Mouse (Mus musculus) neural tube, embryonic 12.5 days (tissue): ENCODE results near the gene Tmem168. TPM values are rescaled to one million over a fixed set of nuclear protein-coding genes. Genes with fewer than 3 reads are reported as not detected.

Experiments
- ATAC-seq: fragments of 200-750 bp; cut with Nextera tagmentation; 2 replicates; pipeline ENCODE4 v1.8.0; 2017; ENCODE audit warnings: low read depth, mild to moderate bottlenecking, moderate TSS enrichment, moderate library complexity; ENCODE audit not compliant: low FRiP score
- H3K27ac ChIP-seq: fragments of 300-500 bp; sonication (generic); 2 replicates; pipeline ENCODE4 v1.5.1; 2016
- H3K27me3 ChIP-seq: fragments of 300-500 bp; sonication (generic); replicated peaks from 2 replicates; pipeline ENCODE4 v1.6.1; 2016; ENCODE audit warnings: mild to moderate bottlenecking
- H3K36me3 ChIP-seq: fragments of 300-500 bp; sonication (generic); 2 replicates; pipeline ENCODE4 v1.6.1; 2016; ENCODE audit warnings: mild to moderate bottlenecking
- H3K4me1 ChIP-seq: fragments of 300-500 bp; sonication (generic); 2 replicates; pipeline ENCODE4 v1.6.1; 2016
- H3K4me2 ChIP-seq: fragments of 300-500 bp; sonication (generic); replicated peaks from 2 replicates; pipeline ENCODE4 v1.6.1; 2016; ENCODE audit warnings: mild to moderate bottlenecking
- H3K4me3 ChIP-seq: fragments of 300-500 bp; sonication (generic); 2 replicates; pipeline ENCODE4 v1.5.1; 2016
- H3K9ac ChIP-seq: fragments of 300-500 bp; sonication (generic); 2 replicates; pipeline ENCODE4 v1.6.1; 2016; ENCODE audit warnings: mild to moderate bottlenecking
- H3K9me3 ChIP-seq: fragments of 300-500 bp; sonication (generic); 2 replicates; pipeline ENCODE4 v1.6.1; 2016; ENCODE audit warnings: mild to moderate bottlenecking
- WGBS: fragments of 180-500 bp; shearing (Covaris S2); methylation state at CpG from one replicate; pipeline ENCODE4 v1.1.7; 2016; 5-methylcytosine and 5-hydroxymethylcytosine counted together
- polyA plus RNA-seq: library from polyadenylated mRNA; unstranded; fragments of >200 nt; fragmentation: Nextera tagmentation; extraction: Ambion mirVana; gene quantifications from 2 replicates; pipeline ENCODE4 v1.2.1, GENCODE M21; 2016

Tmem168 gene
- polyA plus RNA-seq, result 31.3 and 31.4 TPM in 2 replicates

DNA sequence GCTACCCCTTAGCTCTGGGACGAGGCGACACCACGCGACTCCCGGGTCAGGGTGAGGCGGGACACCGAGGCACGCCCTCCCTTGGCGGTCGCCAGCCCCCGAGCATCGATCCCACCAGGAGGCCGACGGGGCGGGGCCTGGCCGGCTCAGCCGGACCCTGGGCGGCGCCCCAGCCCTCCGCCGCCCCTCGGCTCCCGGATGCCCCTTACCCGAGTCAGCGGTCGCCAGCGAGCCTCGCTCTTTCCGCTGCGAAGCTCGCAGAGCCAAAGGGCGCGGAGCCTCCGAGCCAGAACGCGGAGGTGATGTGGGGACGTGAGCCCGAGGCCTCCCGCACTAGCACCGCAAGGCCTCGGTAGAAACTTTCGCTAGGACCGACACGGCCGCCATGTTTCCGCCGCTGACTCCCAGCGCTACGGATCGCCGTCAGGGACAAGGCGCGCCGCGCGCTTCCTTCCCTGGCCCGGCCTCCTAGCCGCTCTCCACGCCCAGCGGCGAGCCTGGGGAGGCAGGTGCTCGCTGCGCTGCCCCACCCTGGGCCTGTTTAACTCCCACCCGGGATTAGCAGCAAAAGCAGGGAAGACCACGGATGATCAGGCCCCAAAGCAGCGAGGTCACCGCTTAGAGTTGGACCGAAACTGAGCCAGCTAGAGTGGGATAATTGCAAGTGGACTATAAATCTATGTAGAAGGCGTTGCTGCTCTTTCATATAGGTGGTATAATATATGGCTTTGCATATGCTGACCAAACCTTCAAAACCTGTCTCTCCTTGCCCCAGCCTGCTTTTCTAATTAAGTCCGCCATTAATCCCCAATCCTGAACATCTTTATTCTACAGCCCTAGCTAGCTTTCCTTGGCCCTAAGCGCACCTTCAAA, at the start of gene Tmem168:
Gene Tmem168 (minus strand): TSS at position 480 of the 873 bp plus-strand sequence.
- peaks cover 10% of the 10 kb centered on the region for H3K4me1 ChIP-seq
- H3K36me3 ChIP-seq, result peaks cover 4% of the 10 kb centered on the region; the same call in 1 of the 2 replicates
- peak; percentile 96 for ATAC-seq
- peak within 1 kb of the TSS; percentile 55 for H3K27ac ChIP-seq
- H3K4me3 ChIP-seq, result peak within 1 kb of the TSS; percentile 77
- H3K27me3 ChIP-seq, result no peaks in the 10 kb centered on the region
- no peaks in the 10 kb centered on the region for H3K9me3 ChIP-seq
- H3K9ac ChIP-seq, result peak within 1 kb of the TSS; percentile 84
- H3K4me2 ChIP-seq, result peak within 1 kb of the TSS; percentile 56
- WGBS, result 2% methylated on average over 71 of the region's 71 CpGs

DNA sequence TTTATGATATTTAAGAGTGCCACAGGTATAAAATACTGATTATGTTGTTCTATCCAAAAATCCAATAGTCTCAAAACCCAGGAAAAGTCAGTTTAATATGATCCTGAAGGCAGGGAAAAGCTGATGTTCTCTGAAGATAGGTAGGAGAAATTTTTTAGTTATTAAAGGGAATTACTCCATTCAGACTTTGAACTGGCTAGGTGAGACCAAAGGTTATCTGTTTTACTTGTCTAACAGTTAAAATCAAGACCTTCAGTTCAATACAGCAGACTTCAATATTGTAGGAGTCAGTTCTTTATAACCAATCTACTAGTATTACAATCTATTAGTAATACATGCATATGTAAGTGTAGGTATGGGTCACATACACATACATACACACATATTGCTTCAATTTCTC, 46.2 kb upstream of the Tmem168 start:
- no peak overlapping the region for H3K4me3 ChIP-seq
- no peak overlapping the region for H3K9ac ChIP-seq
- no peak for ATAC-seq
- no peak overlapping the region for H3K27ac ChIP-seq
- H3K9me3 ChIP-seq, result no peaks in the 10 kb centered on the region
- H3K4me2 ChIP-seq, result no peak overlapping the region
- H3K4me1 ChIP-seq, result no peaks in the 10 kb centered on the region
- H3K27me3 ChIP-seq, result no peaks in the 10 kb centered on the region
- H3K36me3 ChIP-seq, result no peaks in the 10 kb centered on the region; the same call in 1 of the 2 replicates

DNA sequence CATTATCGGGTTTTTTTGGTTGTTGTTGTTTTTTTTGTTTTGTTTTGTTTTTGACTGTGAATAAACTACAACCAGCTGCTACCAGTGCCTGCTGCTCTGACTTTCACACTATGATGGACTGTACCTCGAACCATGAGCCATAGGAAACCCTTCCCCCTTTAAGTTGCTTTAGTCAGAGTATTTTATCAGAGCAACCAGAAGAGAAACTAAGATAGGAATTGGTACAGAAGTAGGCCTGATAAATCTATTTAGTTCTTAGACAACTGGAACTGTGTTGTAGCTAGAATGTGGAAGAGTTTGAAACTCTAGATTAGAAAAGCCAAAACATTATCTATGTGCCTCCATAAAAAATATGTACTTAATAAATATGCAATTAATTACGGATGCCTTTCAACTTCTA, 44.4 kb upstream of the Tmem168 start:
- no peak overlapping the region for H3K4me2 ChIP-seq
- H3K27me3 ChIP-seq, result no peaks in the 10 kb centered on the region
- H3K9ac ChIP-seq, result no peak overlapping the region
- 94% methylated on average over 3 of the region's 3 CpGs for WGBS
- 0 out of 2 replicates have a peak, but pooled peaks cover 6% of the 10 kb centered on the region for H3K9me3 ChIP-seq
- no peak for ATAC-seq
- H3K4me3 ChIP-seq, result no peak overlapping the region
- H3K27ac ChIP-seq, result no peak overlapping the region
- peaks cover 4% of the 10 kb centered on the region; the same call in 1 of the 2 replicates for H3K36me3 ChIP-seq
- H3K4me1 ChIP-seq, result no peaks in the 10 kb centered on the region

DNA sequence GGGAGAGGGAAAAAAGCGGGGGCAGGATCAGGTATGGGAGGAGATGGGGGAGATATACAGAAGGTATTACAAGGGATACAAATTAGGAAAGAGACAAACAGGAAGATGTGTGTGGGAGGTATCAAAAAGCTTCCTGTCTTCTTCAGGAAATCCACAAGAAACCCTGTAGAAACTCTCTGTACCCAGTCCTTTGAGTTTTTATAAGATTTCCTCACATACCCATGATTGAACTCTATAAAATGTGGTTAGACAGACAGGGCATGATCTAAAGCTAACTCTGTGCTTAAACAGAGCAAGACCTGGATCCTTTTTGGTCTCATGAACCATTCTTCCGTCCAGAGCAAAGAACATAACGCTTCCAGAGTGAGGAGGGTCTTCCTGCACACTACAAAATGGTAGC, 43.0 kb upstream of the Tmem168 start:
- Histone ChIP-seq H3K4me1 (no peaks in the 10 kb centered on the region), H3K4me3 (no peak overlapping the region), H3K27me3 (no peaks in the 10 kb centered on the region), H3K9me3 (0 out of 2 replicates have a peak, but pooled peaks cover 6% of the 10 kb centered on the region), H3K9ac (no peak overlapping the region), H3K27ac (no peak overlapping the region), H3K36me3 (peaks cover 4% of the 10 kb centered on the region; the same call in 1 of the 2 replicates), H3K4me2 (no peak overlapping the region)
- no peak for ATAC-seq
- 95% methylated on average over 3 of the region's 3 CpGs for whole genome bisulfite sequencing

DNA sequence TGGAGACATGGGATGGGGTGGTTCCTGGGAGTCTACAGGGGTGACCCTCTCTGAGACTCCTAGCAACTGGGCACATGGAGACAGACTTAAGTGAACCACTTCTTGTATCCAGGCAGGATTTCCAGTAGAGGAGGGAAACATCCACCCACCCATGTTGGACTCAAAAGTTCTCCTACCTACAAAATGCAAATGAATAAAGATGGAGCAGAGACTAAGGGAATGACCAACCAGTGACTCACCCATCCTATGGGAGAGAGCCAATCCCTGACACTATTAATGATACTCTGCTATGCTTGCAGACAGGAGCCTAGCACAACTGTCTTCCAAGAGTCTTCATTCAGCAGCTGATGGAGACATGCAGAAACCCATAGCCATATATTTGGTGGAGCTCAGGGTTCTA, 40.4 kb upstream of the Tmem168 start:
- Histone ChIP-seq H3K4me2 (no peak overlapping the region), H3K9me3 (0 out of 2 replicates have a peak, but pooled peaks cover 9% of the 10 kb centered on the region), H3K36me3 (peaks cover 6% of the 10 kb centered on the region; the same call in 1 of the 2 replicates), H3K4me3 (no peak overlapping the region), H3K9ac (no peak overlapping the region), H3K27ac (no peak overlapping the region), H3K4me1 (no peaks in the 10 kb centered on the region), H3K27me3 (no peaks in the 10 kb centered on the region)
- ATAC-seq, result no peak

DNA sequence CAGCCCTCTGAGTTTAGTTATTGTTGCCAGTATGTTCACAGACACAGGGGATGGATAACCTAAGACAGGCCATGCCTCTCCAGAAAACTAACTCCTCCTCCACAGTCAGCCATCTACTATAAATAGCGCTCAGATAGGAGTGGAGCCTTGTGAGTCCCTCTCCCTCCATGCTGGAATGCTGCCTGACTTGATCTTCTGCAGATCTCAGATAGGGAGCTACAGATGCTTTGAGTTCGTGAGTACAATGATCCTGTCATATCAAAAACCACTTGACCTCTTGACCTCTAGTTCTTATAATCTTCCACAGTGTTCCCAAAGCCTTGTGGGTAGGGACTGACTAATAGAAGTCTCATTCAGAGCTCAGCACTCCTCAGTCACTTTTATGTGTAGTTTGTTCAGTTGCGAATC, 28.7 kb upstream of the Tmem168 start:
- H3K4me2 ChIP-seq, result no peak overlapping the region
- H3K9ac ChIP-seq, result no peak overlapping the region
- no peak overlapping the region for H3K4me3 ChIP-seq
- H3K4me1 ChIP-seq, result no peaks in the 10 kb centered on the region
- no peak overlapping the region for H3K27ac ChIP-seq
- no peaks in the 10 kb centered on the region for H3K27me3 ChIP-seq
- WGBS, result 87% methylated on average over 3 of the region's 3 CpGs
- H3K9me3 ChIP-seq, result no peaks in the 10 kb centered on the region
- no peak for ATAC-seq
- no peaks in the 10 kb centered on the region for H3K36me3 ChIP-seq

DNA sequence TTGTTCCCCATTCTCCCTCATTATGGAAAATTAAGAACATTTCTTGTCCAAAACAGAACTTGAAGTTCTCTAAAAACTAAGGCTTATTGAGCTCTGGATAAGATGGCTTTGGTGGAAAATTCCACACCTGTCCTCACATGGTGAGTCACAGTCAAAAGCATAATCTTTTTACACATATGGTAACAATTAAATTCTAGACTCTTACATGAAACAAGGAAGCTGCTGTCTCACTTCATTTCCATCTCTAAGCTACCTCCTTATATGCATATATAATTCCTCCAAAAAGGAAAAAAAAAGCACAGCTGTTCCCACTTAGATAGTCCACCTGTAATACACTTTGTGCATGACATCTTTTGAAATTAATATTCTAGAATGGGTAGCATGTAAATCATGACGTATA, 24.7 kb upstream of the Tmem168 start:
- no peak overlapping the region for H3K9ac ChIP-seq
- H3K36me3 ChIP-seq, result peaks cover 6% of the 10 kb centered on the region; the same call in 1 of the 2 replicates
- no peaks in the 10 kb centered on the region for H3K9me3 ChIP-seq
- H3K4me2 ChIP-seq, result no peak overlapping the region
- H3K4me1 ChIP-seq, result no peaks in the 10 kb centered on the region
- ATAC-seq, result no peak
- no peak overlapping the region for H3K27ac ChIP-seq
- H3K4me3 ChIP-seq, result no peak overlapping the region
- H3K27me3 ChIP-seq, result no peaks in the 10 kb centered on the region
- 92% methylated on average over 1 of the region's 1 CpGs for WGBS

DNA sequence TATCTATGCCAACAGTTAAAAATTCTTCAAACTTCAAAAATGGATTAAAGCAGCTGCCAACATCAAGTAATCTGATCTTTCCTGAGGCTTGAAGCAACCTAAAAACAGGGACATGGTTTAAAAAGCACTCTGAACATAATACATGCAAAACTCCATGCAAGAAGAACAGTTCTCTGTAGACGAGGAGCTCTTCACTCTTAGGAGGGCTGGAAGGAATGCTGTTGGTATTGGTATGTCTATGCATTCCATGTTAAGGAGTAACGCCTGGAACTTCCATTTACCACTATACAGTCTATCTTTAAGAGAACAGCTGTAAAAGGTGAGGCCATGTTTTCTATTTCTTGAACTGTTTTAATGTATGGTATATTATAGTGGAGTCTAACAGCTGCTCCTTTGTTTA, 22.7 kb upstream of the Tmem168 start:
- no peak for ATAC-seq
- Histone ChIP-seq H3K27me3 (no peaks in the 10 kb centered on the region), H3K27ac (no peak overlapping the region), H3K9ac (no peak overlapping the region), H3K9me3 (no peaks in the 10 kb centered on the region), H3K36me3 (peaks cover 6% of the 10 kb centered on the region; the same call in 1 of the 2 replicates), H3K4me1 (no peaks in the 10 kb centered on the region), H3K4me2 (no peak overlapping the region), H3K4me3 (no peak overlapping the region)
- 89% methylated on average over 2 of the region's 2 CpGs for WGBS

DNA sequence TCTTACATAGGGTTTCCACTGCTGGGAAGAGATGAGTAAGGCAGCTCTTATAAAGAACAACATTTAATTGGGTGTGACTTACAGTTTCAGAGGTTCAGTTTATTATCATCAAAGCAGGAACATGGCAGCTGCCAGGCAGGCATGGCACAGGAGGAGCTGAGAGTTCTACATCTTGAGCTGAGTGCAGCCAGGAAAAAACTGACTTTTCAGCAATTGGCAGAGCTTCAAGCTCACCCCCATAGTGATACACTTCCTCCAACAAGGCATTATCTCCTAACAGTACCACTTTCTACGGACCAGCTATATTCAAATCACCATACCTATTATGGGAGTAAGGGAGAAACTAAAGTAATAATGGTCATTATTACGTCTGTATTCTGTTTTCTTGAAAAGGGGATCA, 11.7 kb upstream of the Tmem168 start:
- H3K4me3 ChIP-seq, result no peak overlapping the region
- 87% methylated on average over 2 of the region's 2 CpGs for WGBS
- H3K4me1 ChIP-seq, result no peaks in the 10 kb centered on the region
- no peak overlapping the region for H3K9ac ChIP-seq
- ATAC-seq, result no peak
- H3K4me2 ChIP-seq, result no peak overlapping the region
- no peak overlapping the region for H3K27ac ChIP-seq
- no peaks in the 10 kb centered on the region for H3K36me3 ChIP-seq
- H3K9me3 ChIP-seq, result no peaks in the 10 kb centered on the region
- H3K27me3 ChIP-seq, result no peaks in the 10 kb centered on the region

DNA sequence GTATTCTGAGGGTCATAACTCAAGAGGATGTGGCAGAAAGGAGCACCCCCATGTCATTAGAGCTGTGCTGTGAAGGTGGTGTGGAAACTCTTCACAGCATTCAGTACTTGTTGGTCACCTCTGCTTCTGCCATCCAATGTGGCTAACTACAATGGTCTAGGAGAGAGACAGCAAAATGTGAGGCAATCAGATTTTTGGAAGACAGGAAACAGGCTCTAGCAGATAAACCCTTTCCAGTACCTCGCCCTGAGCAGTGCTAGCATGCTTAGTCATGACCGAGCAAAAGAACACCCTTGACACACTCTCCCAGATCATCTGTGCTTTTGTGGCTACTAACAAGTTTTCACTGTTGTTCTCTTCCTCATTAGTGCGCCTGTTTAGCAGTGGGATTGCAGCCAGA, 9.2 kb upstream of the Tmem168 start:
- H3K9ac ChIP-seq, result no peak overlapping the region

DNA sequence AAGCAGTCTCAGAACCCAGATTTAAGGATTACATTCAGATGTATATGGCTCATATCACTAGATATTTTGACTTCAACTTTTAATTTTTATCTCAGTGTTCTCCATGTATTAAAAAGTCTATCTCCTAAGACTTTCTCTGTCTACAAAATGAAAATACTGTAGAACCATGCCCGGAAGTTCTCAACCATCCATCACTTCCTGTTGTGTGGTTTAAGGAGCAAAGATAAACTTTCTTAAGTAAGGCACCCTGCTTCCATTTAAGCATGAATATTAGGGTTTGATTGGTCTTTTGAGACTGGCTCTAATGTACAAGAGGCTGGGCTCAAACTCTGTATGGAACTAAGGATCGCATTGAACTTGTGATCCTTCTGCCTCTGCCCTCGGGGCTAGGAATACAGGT, 6.7 kb upstream of the Tmem168 start:
- no peak for ATAC-seq
- no peaks in the 10 kb centered on the region for H3K27me3 ChIP-seq
- H3K4me2 ChIP-seq, result no peak overlapping the region
- H3K9ac ChIP-seq, result no peak overlapping the region
- no peak overlapping the region for H3K4me3 ChIP-seq
- H3K9me3 ChIP-seq, result no peaks in the 10 kb centered on the region
- H3K27ac ChIP-seq, result no peak overlapping the region
- 87% methylated on average over 3 of the region's 3 CpGs for WGBS
- no peaks in the 10 kb centered on the region for H3K36me3 ChIP-seq
- H3K4me1 ChIP-seq, result no peaks in the 10 kb centered on the region

More for the DNA sequence above, 9.2 kb upstream of the Tmem168 start:
- WGBS, result 89% methylated on average over 3 of the region's 3 CpGs
- H3K9me3 ChIP-seq, result no peaks in the 10 kb centered on the region
- H3K27ac ChIP-seq, result no peak overlapping the region
- H3K4me2 ChIP-seq, result no peak overlapping the region
- ATAC-seq, result no peak
- no peaks in the 10 kb centered on the region for H3K4me1 ChIP-seq
- H3K36me3 ChIP-seq, result no peaks in the 10 kb centered on the region
- H3K4me3 ChIP-seq, result no peak overlapping the region
- H3K27me3 ChIP-seq, result no peaks in the 10 kb centered on the region

DNA sequence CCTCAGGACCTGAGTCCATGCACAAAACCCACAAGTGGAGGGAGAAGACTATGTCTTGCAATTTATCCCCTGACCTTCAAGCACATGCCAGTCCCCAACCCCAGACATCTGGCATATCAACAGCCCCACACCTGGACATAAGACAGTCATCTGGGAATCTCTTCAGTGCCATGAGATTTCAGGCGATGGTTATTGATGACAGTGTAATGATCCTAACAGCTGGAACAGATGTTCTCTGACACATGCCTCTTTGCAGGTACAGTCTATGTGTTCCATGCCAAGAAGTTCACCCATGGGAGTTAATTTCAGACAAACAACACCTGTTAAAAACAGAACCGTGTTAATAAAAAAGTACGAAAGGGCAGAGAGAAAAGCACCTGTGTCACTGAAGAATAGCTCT, 5.8 kb upstream of the Tmem168 start:
- no peaks in the 10 kb centered on the region for H3K27me3 ChIP-seq
- H3K9me3 ChIP-seq, result no peaks in the 10 kb centered on the region
- H3K4me3 ChIP-seq, result no peak overlapping the region
- WGBS, result 75% methylated on average over 3 of the region's 3 CpGs
- ATAC-seq, result no peak
- no peaks in the 10 kb centered on the region for H3K4me1 ChIP-seq
- H3K36me3 ChIP-seq, result no peaks in the 10 kb centered on the region
- no peak overlapping the region for H3K27ac ChIP-seq
- no peak overlapping the region for H3K4me2 ChIP-seq
- no peak overlapping the region for H3K9ac ChIP-seq

DNA sequence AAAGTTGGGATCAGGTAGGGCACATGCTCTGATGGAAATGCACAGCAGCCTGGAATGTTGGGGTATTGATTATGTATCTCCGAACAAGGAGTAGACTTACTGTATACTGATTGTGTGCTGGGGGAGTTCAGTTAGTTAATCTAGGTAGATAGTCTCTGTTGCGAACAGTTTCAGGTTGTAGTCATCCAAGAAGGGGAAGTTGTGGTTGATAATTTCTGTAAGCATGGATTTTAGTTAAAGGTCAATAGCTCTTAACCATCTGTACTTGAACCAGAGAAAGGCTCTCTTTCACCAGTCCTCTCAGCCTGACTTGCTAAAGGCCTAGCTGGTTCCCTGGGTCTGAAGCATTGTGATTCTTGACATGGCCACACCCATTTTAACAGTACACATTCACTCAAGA, 3.0 kb upstream of the Tmem168 start:
- no peaks in the 10 kb centered on the region for H3K9me3 ChIP-seq
- no peak overlapping the region for H3K9ac ChIP-seq
- 94% methylated on average over 2 of the region's 2 CpGs for WGBS
- H3K27me3 ChIP-seq, result no peaks in the 10 kb centered on the region
- H3K4me1 ChIP-seq, result peaks cover 10% of the 10 kb centered on the region
- ATAC-seq, result no peak
- H3K27ac ChIP-seq, result no peak overlapping the region
- H3K36me3 ChIP-seq, result no peaks in the 10 kb centered on the region
- no peak overlapping the region for H3K4me2 ChIP-seq
- no peak overlapping the region for H3K4me3 ChIP-seq
